Mouse (Mus musculus) 3134 (cell line): ENCODE measurements around the gene Aldh4a1.

Source experiments
- DNase-seq: peaks from one replicate; pipeline ENCODE4 v3.0.0-alpha.2; 2011; ENCODE audit warnings: low spot score; ENCODE audit not compliant: insufficient read length; ENCODE audit errors: extremely low read depth

Gene Aldh4a1

DNA sequence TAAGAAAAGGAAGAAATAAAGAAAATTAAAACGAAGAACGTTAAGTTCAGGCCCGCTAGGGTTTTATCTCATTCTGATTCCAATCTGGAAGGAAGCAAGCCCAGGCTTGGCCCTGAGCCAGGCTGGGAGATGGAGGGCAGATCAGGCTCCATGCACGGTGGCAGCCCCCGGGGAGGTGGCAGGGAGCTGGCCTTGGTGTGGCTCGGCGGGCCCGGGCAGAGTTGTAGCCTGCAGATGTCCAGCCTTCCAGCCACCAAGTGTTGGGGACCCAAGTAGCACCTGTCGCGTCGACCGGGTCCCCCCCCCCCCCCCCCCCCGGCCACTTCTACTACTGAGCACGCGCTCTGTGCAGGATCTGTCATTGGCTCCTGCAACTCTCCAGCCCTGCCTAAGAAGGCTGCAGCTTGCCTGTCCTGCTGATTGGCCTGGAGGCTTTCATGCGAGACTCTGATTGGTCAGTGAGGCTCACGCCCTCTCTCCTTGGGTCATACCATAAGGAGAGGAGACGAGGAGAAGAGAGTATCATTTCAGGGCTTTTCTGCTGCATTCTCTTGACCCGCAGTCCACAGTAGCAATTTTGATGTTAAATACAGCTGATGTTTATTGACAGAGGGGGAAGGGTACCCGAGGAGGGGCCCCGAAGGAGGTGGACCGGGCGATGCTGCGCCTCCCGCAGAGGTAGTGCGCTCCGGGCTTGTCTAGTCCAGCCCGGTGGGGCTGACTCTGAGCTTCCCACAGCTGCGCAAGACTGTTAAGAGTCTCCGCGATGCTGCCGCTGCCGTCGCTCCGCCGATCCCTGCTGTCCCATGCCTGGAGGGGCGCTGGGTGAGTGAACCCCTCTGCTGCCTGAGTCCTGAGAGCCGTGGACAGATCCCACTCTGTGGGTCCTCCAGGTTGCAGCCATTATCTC, at the start of gene Aldh4a1:
TSS of gene Aldh4a1 (plus strand) at position 494 of the 910 bp plus-strand sequence.
- DNase-seq, result peak; percentile 92

DNA sequence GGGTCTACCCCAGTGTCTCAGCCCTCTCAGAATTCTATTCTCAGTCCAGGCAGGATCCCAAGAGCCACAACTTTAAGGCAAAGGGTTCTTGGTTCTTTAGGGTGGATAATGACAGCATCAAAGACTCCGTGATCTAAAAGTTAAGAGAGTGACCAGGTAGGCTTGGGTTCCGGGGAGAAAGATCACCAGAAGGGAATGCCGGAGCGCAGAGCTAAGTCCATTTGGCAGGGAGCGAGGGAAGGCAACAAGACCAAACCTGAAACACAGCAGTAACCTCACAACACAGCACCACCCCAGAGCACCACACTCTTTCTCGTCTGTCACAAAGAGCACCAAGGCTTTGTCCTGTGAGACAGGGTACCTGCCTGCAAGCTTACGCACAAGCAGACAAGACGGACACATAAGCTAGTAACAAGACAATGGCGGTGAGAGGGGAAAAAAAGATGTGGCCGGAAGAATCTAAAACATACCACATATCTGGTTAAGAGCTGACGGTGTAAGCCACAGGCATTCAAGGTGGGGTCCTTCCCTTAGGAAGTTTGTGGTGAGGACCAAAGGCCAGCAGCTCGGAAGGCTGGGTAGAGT, 49.6 kb upstream of the Aldh4a1 start:
- DNase-seq, result no peak

DNA sequence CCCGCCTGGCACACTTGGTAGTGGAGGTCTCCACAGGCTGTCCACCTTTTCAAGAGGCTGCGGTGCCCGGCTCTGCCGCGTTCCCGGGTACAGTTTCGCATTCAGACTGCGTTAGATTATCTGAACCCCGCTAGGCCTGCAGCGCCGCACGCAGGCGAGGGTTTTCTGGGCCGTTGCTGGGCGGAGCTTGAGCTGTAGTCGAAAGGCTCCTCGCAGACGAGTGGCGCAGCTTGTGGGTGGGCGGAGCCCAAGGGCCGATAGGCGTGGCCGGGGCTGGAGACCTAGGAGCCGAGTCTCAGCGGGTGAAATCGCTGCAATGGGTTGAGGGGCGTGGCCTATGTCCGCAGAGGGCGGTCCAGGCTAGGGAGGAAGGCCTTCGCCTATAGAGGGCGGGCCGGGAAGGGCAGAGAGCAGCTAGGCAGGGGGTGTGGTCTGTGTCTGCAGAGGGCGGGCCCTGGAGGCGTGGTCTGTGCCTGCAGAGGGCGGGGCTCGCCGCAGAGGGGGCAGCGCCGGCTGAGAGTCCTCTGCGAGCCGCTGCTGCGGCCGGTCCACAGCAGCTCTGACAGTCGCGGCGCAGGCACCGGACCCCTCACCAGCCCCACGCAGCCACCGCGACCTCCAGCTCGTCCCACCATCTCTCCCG, 48.4 kb upstream of the Aldh4a1 start:
- peak; percentile 99 for DNase-seq

DNA sequence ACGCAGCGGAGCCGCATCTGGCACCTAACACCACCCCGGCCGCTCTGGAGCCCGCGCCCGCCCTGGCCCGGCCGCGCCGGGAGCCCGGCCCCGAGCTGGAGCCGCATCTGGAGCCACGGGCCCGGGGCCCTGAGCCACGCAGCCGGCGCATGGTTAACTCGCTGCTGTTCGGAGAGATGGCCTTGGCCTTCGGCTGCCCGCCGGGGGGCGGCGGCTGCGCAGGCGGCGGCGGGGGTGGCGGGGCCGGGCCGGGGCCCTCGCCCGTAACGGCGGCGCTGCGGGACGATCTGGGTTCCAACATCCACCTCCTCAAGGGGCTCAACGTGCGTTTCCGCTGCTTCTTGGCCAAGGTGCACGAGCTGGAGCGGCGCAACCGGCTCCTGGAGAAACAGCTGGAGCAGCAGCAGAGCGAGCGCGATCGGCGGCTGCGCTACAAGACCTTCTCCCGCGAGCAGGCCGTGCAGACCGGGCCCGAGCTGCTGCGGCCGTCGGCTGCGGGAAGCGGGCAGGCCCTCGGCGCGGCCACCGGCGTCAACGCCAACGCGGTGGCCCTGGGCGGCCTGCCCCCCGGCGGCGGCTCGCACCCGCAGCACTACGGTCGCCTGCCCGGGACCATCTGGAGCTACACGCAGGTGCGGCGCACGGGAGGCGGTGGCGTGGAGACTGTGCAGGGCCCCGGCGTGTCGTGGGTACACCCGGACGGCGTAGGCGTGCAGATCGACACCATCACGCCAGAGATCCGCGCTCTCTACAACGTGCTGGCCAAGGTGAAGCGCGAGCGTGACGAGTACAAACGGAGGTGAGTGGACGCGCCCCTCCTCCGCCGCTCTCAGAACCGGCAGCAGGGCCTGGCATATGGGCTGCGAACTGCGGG, 47.6 kb upstream of the Aldh4a1 start:
- DNase-seq, result peak; percentile 70

DNA sequence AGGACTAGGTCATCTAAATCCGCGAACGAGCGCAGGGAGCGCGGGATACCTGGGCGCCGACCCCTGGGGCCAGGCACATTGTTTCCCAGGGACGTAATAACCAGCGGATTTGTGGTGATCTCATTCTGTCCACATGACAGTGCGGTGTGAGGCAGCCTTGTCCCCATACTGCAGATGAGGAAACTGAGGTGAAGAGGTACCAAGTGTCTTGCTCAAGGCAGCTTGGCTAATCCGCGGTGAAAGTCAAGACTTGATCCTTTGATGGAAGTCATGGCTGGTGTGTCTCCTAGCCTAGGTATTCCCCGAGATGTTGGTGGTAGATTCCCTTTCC, 47.0 kb upstream of the Aldh4a1 start:
- no peak for DNase-seq

DNA sequence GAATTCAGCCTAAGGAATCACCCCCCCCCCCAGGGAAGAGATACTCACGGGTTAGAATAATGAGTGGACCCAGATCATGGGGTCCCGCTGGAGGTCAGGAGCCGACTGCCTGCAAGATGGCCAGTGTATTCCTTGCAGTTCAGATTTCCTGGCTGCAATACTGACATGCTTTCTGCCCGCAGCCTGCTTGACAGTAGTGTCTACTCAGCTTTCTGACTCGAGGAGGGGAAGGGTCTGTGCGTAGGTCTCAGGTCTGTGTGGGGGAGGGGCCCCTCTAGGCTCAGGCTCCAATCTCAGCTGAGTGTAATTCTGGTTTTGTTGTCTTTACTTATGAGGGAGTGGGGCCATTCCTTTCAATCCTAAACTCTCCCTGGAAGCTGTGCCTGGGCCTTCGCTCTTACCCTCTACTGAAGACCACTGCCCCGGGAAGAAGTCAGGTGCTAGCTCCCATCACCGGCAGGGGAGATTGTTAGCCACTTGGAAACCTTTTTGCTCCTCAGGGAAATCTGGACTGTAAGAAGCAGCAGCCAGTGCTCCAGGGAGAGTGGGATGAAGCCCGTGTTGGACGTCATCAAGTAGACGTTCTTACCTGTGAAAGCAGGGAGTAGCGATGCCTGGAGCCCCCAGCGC, 46.3 kb upstream of the Aldh4a1 start:
- no peak for DNase-seq

DNA sequence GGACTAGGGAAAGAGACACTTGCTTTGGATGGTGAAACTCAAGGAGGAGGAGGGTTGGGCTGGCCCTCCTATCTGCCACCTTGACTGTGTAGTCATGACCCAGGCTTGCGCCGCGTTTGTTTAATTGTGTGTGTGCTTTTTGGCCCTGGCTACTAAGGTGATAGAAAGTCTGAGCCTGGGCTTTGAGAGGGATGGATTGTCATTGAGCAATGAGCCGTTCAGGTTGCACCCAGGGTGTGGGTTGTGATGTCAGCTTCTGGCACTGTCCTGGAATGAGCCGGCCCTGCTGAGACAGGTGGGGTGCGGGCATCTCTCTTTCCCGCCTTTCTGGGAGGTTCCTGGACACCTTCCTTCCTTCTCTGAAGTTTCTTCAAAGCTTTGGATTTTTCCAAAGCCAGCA, 45.7 kb upstream of the Aldh4a1 start:
- peak; percentile 37 for DNase-seq

DNA sequence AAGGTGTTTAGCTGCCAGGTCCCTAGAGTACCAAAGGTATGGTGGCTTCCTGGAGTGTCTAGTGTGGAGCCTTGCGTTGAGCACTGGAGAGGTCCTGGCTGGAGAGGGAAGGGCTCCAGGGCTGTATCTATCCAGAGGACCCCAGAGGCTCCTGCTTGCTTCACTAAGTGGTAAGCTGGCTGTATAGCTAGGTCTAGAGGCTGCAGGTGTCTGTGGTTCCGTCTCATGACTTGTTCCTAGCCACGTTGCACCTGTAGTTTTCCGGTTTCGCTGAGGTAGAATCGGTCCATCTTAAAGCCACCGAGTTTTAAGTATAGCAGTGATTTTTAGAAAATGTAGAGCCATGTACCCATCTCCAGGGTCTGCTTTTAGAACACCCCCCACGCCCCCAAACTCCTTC, 44.3 kb upstream of the Aldh4a1 start:
- no peak for DNase-seq

DNA sequence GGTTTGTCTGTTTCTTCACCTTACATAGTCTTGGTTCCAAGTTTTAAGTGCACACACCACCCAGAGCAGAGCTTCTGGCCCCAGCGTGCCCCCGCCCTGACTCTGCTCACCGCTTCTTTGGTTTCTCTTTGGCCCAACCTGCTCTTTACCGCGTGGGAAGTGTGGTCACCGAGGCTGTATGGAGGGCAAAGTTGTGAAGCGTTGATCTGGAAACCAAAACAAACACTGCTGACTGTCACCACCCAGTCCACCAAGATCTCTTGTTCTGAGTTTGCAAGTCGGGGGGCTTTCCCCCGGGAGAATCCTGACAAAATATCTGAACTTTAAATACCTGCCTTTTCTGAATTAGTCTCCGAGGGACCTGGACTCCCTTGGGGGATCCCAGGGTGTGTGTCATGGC, 43.7 kb upstream of the Aldh4a1 start:
- DNase-seq, result no peak

DNA sequence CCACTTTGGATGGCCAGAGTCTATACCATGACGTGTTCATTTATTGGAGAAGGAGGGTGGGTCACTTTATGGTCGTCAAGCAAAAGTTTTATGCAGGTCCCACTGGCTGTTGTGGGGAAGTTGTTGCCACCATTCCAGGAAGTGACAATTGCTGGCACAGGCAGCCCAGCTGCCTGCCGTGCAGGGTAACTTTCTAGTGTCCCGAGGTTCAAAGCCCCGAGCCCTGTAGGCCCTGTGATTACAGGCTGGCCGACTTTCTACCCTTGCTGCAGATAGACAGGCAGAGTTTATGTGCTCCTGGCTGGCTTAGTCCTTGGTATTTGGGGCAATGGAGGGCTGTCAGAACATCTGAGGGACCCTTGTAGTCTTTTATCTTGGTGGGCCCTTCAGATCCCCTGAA, 43.2 kb upstream of the Aldh4a1 start:
- no peak for DNase-seq

DNA sequence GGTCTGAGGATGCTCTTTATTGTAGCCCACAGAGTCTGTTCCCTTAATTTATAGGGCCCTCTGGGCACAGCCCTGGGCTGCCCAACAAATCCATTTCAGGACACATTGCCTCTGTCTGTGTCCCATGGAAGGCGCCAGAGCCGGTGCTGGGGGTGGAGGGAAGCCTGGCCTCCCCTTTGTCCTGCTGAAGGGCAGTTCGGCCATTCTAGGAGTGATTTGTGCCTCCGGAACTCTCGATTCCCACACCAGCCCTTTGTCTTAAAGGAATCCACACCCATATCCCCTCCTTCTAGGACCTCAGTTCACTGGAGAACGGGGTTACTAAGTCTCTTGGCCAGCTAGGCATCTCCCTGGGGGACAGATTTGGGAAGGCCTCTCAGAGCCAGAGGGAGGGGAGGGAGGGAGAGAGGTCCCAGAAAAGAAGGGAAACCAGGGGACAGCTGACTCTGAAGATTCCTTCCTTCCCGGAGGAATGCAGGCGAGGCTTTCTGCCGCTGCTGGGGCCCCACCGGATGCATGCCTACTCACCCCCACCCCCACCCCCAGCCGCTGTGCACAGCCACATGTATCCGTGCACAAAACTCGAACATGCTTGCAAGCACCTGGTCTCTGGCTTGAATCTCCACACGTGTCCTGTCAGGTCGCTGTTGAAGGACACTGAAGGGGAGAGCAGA, 41.9 kb upstream of the Aldh4a1 start:
- peak; percentile 81 for DNase-seq

DNA sequence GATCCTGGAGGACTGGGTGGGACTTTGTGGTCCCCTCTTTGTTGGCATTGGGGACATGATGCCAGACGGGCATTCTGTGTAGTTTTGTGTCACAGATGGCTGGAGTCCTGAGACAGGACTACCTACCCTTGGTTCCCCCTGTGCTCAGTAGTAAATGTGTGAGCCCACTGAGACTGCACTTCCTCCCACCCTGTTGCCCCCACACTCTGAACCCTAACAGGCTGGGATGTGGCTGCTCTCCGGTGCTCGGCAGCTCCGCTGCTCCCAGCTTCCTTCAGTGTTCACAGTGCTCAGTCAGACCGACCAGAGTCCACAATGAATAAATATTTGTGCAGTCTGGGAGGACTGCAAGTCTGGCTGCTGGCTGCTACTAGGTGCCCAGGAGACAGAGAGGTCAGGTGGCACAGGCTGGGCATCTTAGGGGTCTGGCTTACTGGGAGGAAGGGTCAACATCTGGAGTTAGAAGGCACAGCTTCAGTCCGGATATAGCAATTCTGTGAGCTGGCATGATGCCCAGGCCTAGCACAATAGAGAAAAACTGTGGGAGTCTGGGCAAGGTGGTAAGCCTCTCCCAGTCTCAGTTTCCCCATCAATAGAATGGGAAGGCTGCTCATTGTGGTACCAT, 41.1 kb upstream of the Aldh4a1 start:
- no peak for DNase-seq

DNA sequence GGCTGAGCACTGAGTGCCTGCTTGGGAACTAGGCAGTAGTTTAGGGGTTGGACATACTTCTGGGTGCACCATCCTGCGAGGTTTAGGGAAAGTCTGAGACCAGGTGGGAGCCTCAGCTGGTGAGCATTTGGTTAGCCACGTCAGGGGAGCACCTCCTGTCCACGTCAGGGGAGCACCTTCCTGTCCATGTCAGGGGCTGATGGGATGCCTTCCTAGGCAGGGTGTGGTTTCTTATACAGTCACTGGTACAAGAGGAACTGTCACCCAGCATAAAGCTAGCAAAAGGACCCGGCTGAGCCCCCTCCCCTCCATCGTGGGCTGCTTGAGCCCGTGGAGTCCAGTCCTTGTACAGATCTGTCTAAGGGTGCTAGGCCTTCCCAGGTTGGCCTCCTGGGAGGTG, 40.3 kb upstream of the Aldh4a1 start:
- no peak for DNase-seq

DNA sequence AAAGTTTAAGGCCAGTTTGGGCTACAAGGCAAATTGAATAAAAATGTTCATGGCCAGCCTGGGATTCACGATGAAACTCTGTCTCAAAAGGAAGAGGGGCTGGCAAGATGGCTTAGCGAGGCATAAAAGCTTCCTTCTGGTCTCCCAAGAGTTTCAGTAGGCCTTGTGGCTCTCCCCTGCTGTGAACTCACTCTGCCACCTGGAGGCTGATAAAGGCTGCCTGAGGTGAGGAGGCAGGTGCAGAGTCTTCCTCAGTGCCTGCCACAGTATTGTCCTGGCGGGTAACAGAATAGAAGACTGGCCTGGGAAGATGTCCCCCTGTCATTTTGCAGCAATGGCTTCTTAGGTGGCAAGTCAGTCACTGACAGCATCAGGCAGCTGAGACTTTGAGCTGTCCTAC, 39.8 kb upstream of the Aldh4a1 start:
- DNase-seq, result no peak

DNA sequence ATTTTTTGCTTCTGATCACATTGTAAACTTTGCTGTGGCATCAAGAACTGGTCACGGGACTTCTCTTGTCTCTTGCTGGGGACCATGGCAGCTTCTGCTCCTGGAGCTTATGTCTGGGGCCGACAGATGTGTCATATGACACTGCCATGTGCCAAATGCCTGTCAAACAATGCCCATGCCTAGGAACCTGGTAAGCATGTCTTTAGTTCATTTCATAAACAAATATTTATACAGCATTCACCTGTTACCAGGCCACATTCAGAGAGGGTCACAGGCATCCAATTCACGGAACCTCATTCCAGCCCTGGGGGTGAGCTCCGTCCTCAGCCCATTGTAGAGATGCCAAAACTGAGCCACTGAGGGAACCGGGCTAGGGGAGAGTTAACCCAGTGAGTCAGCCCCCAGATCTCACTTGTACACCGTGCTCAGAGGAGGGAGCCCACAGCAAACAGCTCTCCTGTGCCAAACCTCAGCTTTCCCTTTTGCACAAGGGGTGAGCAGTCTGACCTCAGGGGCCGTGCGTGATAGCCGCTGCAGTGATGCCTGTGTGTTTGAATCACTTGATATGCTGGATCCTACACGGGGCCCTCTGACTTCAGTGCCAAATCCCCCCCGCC, 38.9 kb upstream of the Aldh4a1 start:
- DNase-seq, result peak; percentile 60

DNA sequence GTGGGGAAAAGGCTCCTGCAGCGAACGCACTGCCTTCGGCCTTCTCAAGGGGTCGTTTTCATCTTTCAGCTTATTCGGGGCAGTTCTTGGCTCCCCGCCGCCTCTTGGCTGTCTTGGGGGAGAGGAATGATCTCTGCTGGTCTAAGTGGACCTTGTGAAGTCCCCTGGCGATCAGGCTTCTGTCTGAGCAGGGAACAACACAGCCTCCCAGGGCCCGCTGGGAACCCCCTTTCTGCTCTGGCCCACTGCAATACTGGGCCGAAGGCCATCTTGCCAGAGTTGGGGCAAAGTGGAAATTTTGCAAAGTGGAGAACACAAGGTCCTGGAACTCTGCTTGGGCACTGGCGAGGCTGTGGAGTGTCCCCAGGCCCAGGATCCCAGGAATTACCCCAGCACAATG, 38.0 kb upstream of the Aldh4a1 start:
- no peak for DNase-seq

DNA sequence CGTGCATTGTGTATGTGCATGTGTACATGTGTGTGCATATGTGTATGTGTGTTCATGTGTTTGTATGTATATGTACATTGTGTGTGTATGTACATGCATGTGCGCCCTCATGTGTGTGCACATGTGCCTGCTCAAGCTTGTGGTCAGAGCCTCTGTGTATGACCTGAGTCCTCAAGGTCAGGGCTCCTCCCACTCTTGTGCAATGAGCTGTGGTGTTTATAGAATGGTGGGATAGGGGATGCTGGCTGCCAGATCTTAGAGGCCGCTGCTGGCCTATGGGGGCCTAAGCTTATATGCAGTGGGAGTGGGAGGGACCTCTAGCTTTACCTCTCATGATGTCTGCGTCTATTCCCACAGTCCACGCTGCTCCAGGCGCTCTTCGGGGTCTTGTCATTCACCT, 37.0 kb upstream of the Aldh4a1 start:
- no peak for DNase-seq

DNA sequence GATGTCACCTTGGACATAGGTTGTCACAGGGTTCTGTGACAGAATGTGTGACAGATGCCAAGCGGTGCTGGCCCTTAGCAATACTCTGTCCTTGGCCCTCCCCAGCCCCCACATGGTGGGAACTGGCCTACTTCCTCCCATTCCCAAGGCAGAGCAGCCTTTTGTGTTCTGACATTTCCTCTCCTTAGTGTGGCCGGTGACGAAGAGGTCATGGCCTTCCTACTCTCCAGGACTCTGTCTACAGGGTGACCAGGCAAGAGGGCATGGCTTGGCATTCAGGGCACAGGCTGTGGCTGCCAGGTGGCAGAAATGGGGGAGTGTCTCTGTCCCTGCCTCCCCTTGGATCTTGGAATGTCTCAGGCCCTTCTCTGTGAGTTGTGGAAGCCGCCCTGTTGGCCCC, 35.3 kb upstream of the Aldh4a1 start:
- no peak for DNase-seq

DNA sequence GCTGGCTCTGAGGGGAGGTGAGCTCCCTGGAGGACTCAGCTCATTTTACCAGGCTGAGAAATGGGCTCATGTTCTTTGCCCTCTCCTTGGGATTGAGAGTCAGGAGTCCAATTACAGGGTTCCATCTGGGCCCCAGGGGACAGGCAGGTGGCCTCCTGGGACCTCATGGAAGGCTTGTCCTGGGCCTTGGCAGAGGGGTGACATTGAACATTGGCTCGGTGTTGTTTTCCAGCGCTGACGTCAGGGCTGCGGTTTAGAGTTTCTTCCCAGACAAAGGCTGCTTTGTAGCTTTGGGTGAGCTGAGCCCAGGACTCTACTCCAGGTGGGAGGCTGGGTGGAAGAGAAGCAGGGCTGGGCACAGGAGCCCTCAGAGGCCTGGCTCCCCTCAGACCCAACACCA, 34.9 kb upstream of the Aldh4a1 start:
- no peak for DNase-seq
